Mouse (Mus musculus) megakaryocyte progenitor cell, adult 5-6 weeks (primary cell): Measurements from ENCODE around the gene Numb. TPM values are rescaled to one million over a fixed set of nuclear protein-coding genes. Genes with fewer than 3 reads are reported as not detected.
A peak's percentile ranks its signal among the peaks of the same experiment; 100 is the strongest.
"Not testable (repeated sequence)": the region's sequence is repeated elsewhere in the genome, so short reads cannot be mapped to it uniquely, and the experiment has no call there.

ENCODE experiments used
- ATAC-seq: replicated peaks from 2 replicates; pipeline ENCODE4 v1.8.0; 2016; ENCODE audit warnings: mild to moderate bottlenecking, moderate TSS enrichment, inconsistent platforms; ENCODE audit not compliant: poor library complexity
- total RNA-seq, 2 experiments: library from RNA; stranded (forward) in 1 of 2; stranded (reverse) in 1 of 2; fragments of 157-497, 149-512 nt in 1 of 2; fragments of 200-1000 nt in 1 of 2; gene quantifications; 2 replicates each; pipeline versions ENCODE4 v1.2.3 to v1.2.4; 2015 to 2017

Gene Numb
- total RNA-seq (2015), result 15.9 and 19.3 TPM in 2 replicates
- 12.6 and 26.8 TPM in 2 replicates for total RNA-seq (2017)

GRCm38 (mm10) chr12:83921535-83922381 is at the start of gene Numb:
Gene Numb, minus strand, starts transcription at chr12:83921934.
- peak; percentile 98 for ATAC-seq

GRCm38 (mm10) chr12:83965235-83965634 is 43.5 kb upstream of the Numb start:
- no peak for ATAC-seq

GRCm38 (mm10) chr12:83958278-83958677 is 36.5 kb upstream of the Numb start:
- no peak for ATAC-seq

GRCm38 (mm10) chr12:83951711-83952575 is 30.2 kb upstream of the Numb start:
- ATAC-seq, result no peak

GRCm38 (mm10) chr12:83950840-83951701 is 29.3 kb upstream of the Numb start:
- peak; percentile 16 for ATAC-seq

- peak; percentile 88 for ATAC-seq
Measured at GRCm38 (mm10) chr12:83950493-83950839, 28.7 kb upstream of the Numb start, which contains the start of gene Riox1. Gene Riox1, plus strand, starts transcription at chr12:83950608.

- ATAC-seq, result peak; percentile 40
Measured at GRCm38 (mm10) chr12:83949776-83950492, 28.2 kb upstream of the Numb start.

- peak; percentile 49 for ATAC-seq
Measured at GRCm38 (mm10) chr12:83949043-83949442, 27.3 kb upstream of the Numb start.

GRCm38 (mm10) chr12:83947260-83947811 is 25.6 kb upstream of the Numb start:
- no peak for ATAC-seq

- peak; percentile 61 for ATAC-seq
Measured at GRCm38 (mm10) chr12:83941938-83942337, 20.2 kb upstream of the Numb start.

GRCm38 (mm10) chr12:83940031-83940430 is 18.3 kb upstream of the Numb start:
- no peak for ATAC-seq

- no peak for ATAC-seq
Measured at GRCm38 (mm10) chr12:83939332-83939731, 17.6 kb upstream of the Numb start.

GRCm38 (mm10) chr12:83938592-83938991 is 16.9 kb upstream of the Numb start:
- not testable (repeated sequence) for ATAC-seq

GRCm38 (mm10) chr12:83937600-83937999 is 15.9 kb upstream of the Numb start:
- ATAC-seq, result no peak

GRCm38 (mm10) chr12:83929186-83929804 is 7.6 kb upstream of the Numb start:
- peak; percentile 83 for ATAC-seq

- ATAC-seq, result peak; percentile 62
Measured at GRCm38 (mm10) chr12:83927747-83928146, 6.0 kb upstream of the Numb start.

GRCm38 (mm10) chr12:83926061-83926460 is 4.3 kb upstream of the Numb start:
- ATAC-seq, result no peak

GRCm38 (mm10) chr12:83925160-83925703 is 3.5 kb upstream of the Numb start:
- no peak for ATAC-seq

GRCm38 (mm10) chr12:83924332-83924731 is 2.6 kb upstream of the Numb start:
- no peak for ATAC-seq
